Mouse (Mus musculus): ENCODE measurements around the gene Zdhhc17. TPM values are rescaled to one million over a fixed set of nuclear protein-coding genes. Genes with fewer than 3 reads are reported as not detected.
A peak's percentile ranks its signal among the peaks of the same experiment; 100 is the strongest.

The Zdhhc17 gene
- polyA plus RNA-seq, 1 experiment, result 31.3 TPM

- Histone ChIP-seq H3K9me3 (replicated peaks; ENCODE audit: control insufficient read depth, insufficient read depth, low read length, poor library complexity, severe bottlenecking) (no peaks in the 10 kb centered on the region), H3K36me3 (ENCODE audit: control insufficient read depth, insufficient read depth, low read length, poor library complexity, severe bottlenecking) (no peaks in the 10 kb centered on the region), H3K9ac (ENCODE audit: low read depth, poor library complexity, severe bottlenecking) (no peak overlapping the region), H3K4me3 (ENCODE audit: low read depth, low read length) (no peak overlapping the region), H3K27me3 (ENCODE audit: control insufficient read depth, insufficient read depth, low read length, poor library complexity, severe bottlenecking) (no peaks in the 10 kb centered on the region), H3K4me1 (ENCODE audit: control insufficient read depth, insufficient read depth, low read length) (no peaks in the 10 kb centered on the region), H3K27ac (ENCODE audit: insufficient read depth, low read length) (no peak overlapping the region)
- TF ChIP-seq EP300 (IDR thresholded peaks at IDR 0.05; ENCODE audit: insufficient read depth, low read depth, low read length), result no peak
- TF ChIP-seq POLR2A (IDR thresholded peaks at IDR 0.05; ENCODE audit: insufficient read depth, low read length), result no peak
- no peak for TF ChIP-seq CTCF (IDR thresholded peaks at IDR 0.05; ENCODE audit: low read depth, low read length)
These were observed 27.2 kb downstream of the Zdhhc17 start for GRCm38 (mm10) chr10:110982771-110983170.

- no peaks in the 10 kb centered on the region for H3K4me1 ChIP-seq (ENCODE audit: control insufficient read depth, insufficient read depth, low read length)
- H3K9me3 ChIP-seq (replicated peaks; ENCODE audit: control insufficient read depth, insufficient read depth, low read length, poor library complexity, severe bottlenecking), result no peaks in the 10 kb centered on the region
- TF ChIP-seq POLR2A (IDR thresholded peaks at IDR 0.05; ENCODE audit: insufficient read depth, low read length) (no peak), EP300 (IDR thresholded peaks at IDR 0.05; ENCODE audit: insufficient read depth, low read depth, low read length) (no peak), CTCF (IDR thresholded peaks at IDR 0.05; ENCODE audit: low read depth, low read length) (no peak)
- H3K36me3 ChIP-seq (ENCODE audit: control insufficient read depth, insufficient read depth, low read length, poor library complexity, severe bottlenecking), result no peaks in the 10 kb centered on the region
- H3K27me3 ChIP-seq (ENCODE audit: control insufficient read depth, insufficient read depth, low read length, poor library complexity, severe bottlenecking), result no peaks in the 10 kb centered on the region
- H3K4me3 ChIP-seq (ENCODE audit: low read depth, low read length), result no peak overlapping the region
- H3K27ac ChIP-seq (ENCODE audit: insufficient read depth, low read length), result no peak overlapping the region
- H3K9ac ChIP-seq (ENCODE audit: low read depth, poor library complexity, severe bottlenecking), result no peak overlapping the region
These were observed 29.5 kb downstream of the Zdhhc17 start for GRCm38 (mm10) chr10:110980441-110980840.

- H3K9ac ChIP-seq (ENCODE audit: low read depth, poor library complexity, severe bottlenecking), result no peak overlapping the region
- H3K4me1 ChIP-seq (ENCODE audit: control insufficient read depth, insufficient read depth, low read length), result no peaks in the 10 kb centered on the region
- no peak overlapping the region for H3K4me3 ChIP-seq (ENCODE audit: low read depth, low read length)
- no peaks in the 10 kb centered on the region for H3K36me3 ChIP-seq (ENCODE audit: control insufficient read depth, insufficient read depth, low read length, poor library complexity, severe bottlenecking)
- H3K9me3 ChIP-seq (replicated peaks; ENCODE audit: control insufficient read depth, insufficient read depth, low read length, poor library complexity, severe bottlenecking), result no peaks in the 10 kb centered on the region
- no peak overlapping the region for H3K27ac ChIP-seq (ENCODE audit: insufficient read depth, low read length)
- no peaks in the 10 kb centered on the region for H3K27me3 ChIP-seq (ENCODE audit: control insufficient read depth, insufficient read depth, low read length, poor library complexity, severe bottlenecking)
- TF ChIP-seq EP300 (IDR thresholded peaks at IDR 0.05; ENCODE audit: insufficient read depth, low read depth, low read length), result no peak
- TF ChIP-seq CTCF (IDR thresholded peaks at IDR 0.05; ENCODE audit: low read depth, low read length), result no peak
- no peak for TF ChIP-seq POLR2A (IDR thresholded peaks at IDR 0.05; ENCODE audit: insufficient read depth, low read length)
These were observed 30.5 kb downstream of the Zdhhc17 start for GRCm38 (mm10) chr10:110979431-110979830.

- Histone ChIP-seq H3K4me3 (ENCODE audit: low read depth, low read length) (no peak overlapping the region), H3K9me3 (replicated peaks; ENCODE audit: control insufficient read depth, insufficient read depth, low read length, poor library complexity, severe bottlenecking) (no peaks in the 10 kb centered on the region), H3K9ac (ENCODE audit: low read depth, poor library complexity, severe bottlenecking) (no peak overlapping the region), H3K4me1 (ENCODE audit: control insufficient read depth, insufficient read depth, low read length) (no peaks in the 10 kb centered on the region), H3K36me3 (ENCODE audit: control insufficient read depth, insufficient read depth, low read length, poor library complexity, severe bottlenecking) (no peaks in the 10 kb centered on the region), H3K27me3 (ENCODE audit: control insufficient read depth, insufficient read depth, low read length, poor library complexity, severe bottlenecking) (no peaks in the 10 kb centered on the region), H3K27ac (ENCODE audit: insufficient read depth, low read length) (no peak overlapping the region)
- TF ChIP-seq CTCF (IDR thresholded peaks at IDR 0.05; ENCODE audit: low read depth, low read length), result no peak
- no peak for TF ChIP-seq POLR2A (IDR thresholded peaks at IDR 0.05; ENCODE audit: insufficient read depth, low read length)
- TF ChIP-seq EP300 (IDR thresholded peaks at IDR 0.05; ENCODE audit: insufficient read depth, low read depth, low read length), result no peak
These were observed 32.6 kb downstream of the Zdhhc17 start for GRCm38 (mm10) chr10:110977379-110977778.

- no peak overlapping the region for H3K4me3 ChIP-seq (ENCODE audit: low read depth, low read length)
- TF ChIP-seq CTCF (IDR thresholded peaks at IDR 0.05; ENCODE audit: low read depth, low read length), result peak; percentile 62
- no peak for TF ChIP-seq POLR2A (IDR thresholded peaks at IDR 0.05; ENCODE audit: insufficient read depth, low read length)
- no peak for TF ChIP-seq EP300 (IDR thresholded peaks at IDR 0.05; ENCODE audit: insufficient read depth, low read depth, low read length)
- H3K36me3 ChIP-seq (ENCODE audit: control insufficient read depth, insufficient read depth, low read length, poor library complexity, severe bottlenecking), result no peaks in the 10 kb centered on the region
- H3K9me3 ChIP-seq (replicated peaks; ENCODE audit: control insufficient read depth, insufficient read depth, low read length, poor library complexity, severe bottlenecking), result no peaks in the 10 kb centered on the region
- no peaks in the 10 kb centered on the region for H3K4me1 ChIP-seq (ENCODE audit: control insufficient read depth, insufficient read depth, low read length)
- H3K9ac ChIP-seq (ENCODE audit: low read depth, poor library complexity, severe bottlenecking), result no peak overlapping the region
- no peaks in the 10 kb centered on the region for H3K27me3 ChIP-seq (ENCODE audit: control insufficient read depth, insufficient read depth, low read length, poor library complexity, severe bottlenecking)
- no peak overlapping the region for H3K27ac ChIP-seq (ENCODE audit: insufficient read depth, low read length)
These were observed 33.9 kb downstream of the Zdhhc17 start for GRCm38 (mm10) chr10:110976046-110976445.

GRCm38 (mm10) chr10:110974885-110975284, 35.1 kb downstream of the Zdhhc17 start:
- H3K36me3 ChIP-seq (ENCODE audit: control insufficient read depth, insufficient read depth, low read length, poor library complexity, severe bottlenecking), result no peaks in the 10 kb centered on the region; the same call in 1 of the 2 replicates
- H3K9me3 ChIP-seq (replicated peaks; ENCODE audit: control insufficient read depth, insufficient read depth, low read length, poor library complexity, severe bottlenecking), result no peaks in the 10 kb centered on the region
- no peak overlapping the region for H3K9ac ChIP-seq (ENCODE audit: low read depth, poor library complexity, severe bottlenecking)
- H3K4me1 ChIP-seq (ENCODE audit: control insufficient read depth, insufficient read depth, low read length), result no peaks in the 10 kb centered on the region
- H3K4me3 ChIP-seq (ENCODE audit: low read depth, low read length), result no peak overlapping the region
- H3K27me3 ChIP-seq (ENCODE audit: control insufficient read depth, insufficient read depth, low read length, poor library complexity, severe bottlenecking), result no peaks in the 10 kb centered on the region
- H3K27ac ChIP-seq (ENCODE audit: insufficient read depth, low read length), result no peak overlapping the region
- TF ChIP-seq CTCF (IDR thresholded peaks at IDR 0.05; ENCODE audit: low read depth, low read length) (no peak), EP300 (IDR thresholded peaks at IDR 0.05; ENCODE audit: insufficient read depth, low read depth, low read length) (no peak)
